9 mouse cellular contexts compared by ENCODE assay signal in genomic region chr4:135079859-135080640, GRCm38 (mm10). TPM values are rescaled to one million over a fixed set of nuclear protein-coding genes. Genes with fewer than 3 reads are reported as not detected.
DNase-seq lines count a peak whose midpoint lies in the region; ATAC-seq and TF ChIP-seq lines count a peak whose summit lies in the region.
"Had no signal": no experiment of that assay in that cellular context is flagged by ENCODE, and none has a peak within 500 bp of the region (broad histone marks: within the 10 kb centered on the region; RNA-seq: fewer than 3 reads in every experiment).

No protein-coding gene starts in this region.

- H3K4me3 ChIP-seq in lung, embryonic 14.5 days (ENCODE audit: low read depth, low read length): no peak overlapping the region
- no peak overlapping the region for H3K4me3 ChIP-seq in forebrain, postnatal 0 days (ENCODE audit: low read depth, low read length)
- H3K4me3 ChIP-seq in gastrocnemius, adult 2 months: no peak overlapping the region
- no peak overlapping the region for H3K4me3 ChIP-seq in intestine, postnatal 0 days (ENCODE audit: low read depth, low read length)

- intact Hi-C loops in gastrocnemius, adult 2 months (cut with DNase I): no loop called here

- H3K4me1 ChIP-seq in lung, embryonic 14.5 days (ENCODE audit: insufficient read depth): no peaks in the 10 kb centered on the region
- H3K4me1 ChIP-seq in forebrain, postnatal 0 days (ENCODE audit: insufficient read depth): no peaks in the 10 kb centered on the region
- no peaks in the 10 kb centered on the region for H3K4me1 ChIP-seq in intestine, postnatal 0 days (replicated peaks; ENCODE audit: control insufficient read depth, insufficient read depth, low read length)

- ATAC-seq in lung, embryonic 14.5 days (ENCODE audit: insufficient read depth): no peak
- ATAC-seq in forebrain, postnatal 0 days: peak; percentile 36; the same call in 1 of the 2 replicates
- ATAC-seq in intestine, postnatal 0 days: no peak

- peak; percentile 36 for DNase-seq in lung, embryonic 14.5 days
- DNase-seq in lung, postnatal 14 days: no peak
- peak; percentile 27 for DNase-seq in MN1 (ENCODE audit: low spot score)
- DNase-seq in forebrain, postnatal 0 days: peak; percentile 13
- peak; percentile 46 for DNase-seq in splenic B cell, adult 2 months (ENCODE audit: low read depth, low spot score)
- no peak for DNase-seq in gastrocnemius, adult 2 months
- DNase-seq in left cerebral cortex, adult 9 months (ENCODE audit: low spot score in 2 of 2): no peak
- DNase-seq: kidney, postnatal 10 days had no signal

- no peak for TF ChIP-seq CTCF in lung, embryonic 14.5 days (IDR thresholded peaks at IDR 0.05; ENCODE audit: low read depth)
- TF ChIP-seq CTCF in forebrain, postnatal 0 days (IDR thresholded peaks at IDR 0.05; ENCODE audit: low read depth): no peak
- no peak for TF ChIP-seq CTCF in gastrocnemius, adult 2 months (IDR thresholded peaks at IDR 0.05)
- no peak for TF ChIP-seq CTCF in intestine, postnatal 0 days (IDR thresholded peaks at IDR 0.05; ENCODE audit: low read depth)

- no peak overlapping the region for H3K4me2 ChIP-seq in lung, embryonic 14.5 days
- H3K4me2 ChIP-seq in forebrain, postnatal 0 days (ENCODE audit: low read depth): no peak overlapping the region
- H3K4me2 ChIP-seq in intestine, postnatal 0 days (replicated peaks; ENCODE audit: low read depth): no peak overlapping the region

- no peak overlapping the region for H3K9ac ChIP-seq in lung, embryonic 14.5 days
- no peak overlapping the region for H3K9ac ChIP-seq in forebrain, postnatal 0 days
- no peak overlapping the region for H3K9ac ChIP-seq in intestine, postnatal 0 days (ENCODE audit: low read depth, low read length)

- no peak overlapping the region for H3K27ac ChIP-seq in lung, embryonic 14.5 days (ENCODE audit: low read depth)
- H3K27ac ChIP-seq in forebrain, postnatal 0 days (ENCODE audit: low read depth, low read length): no peak overlapping the region
- no peak overlapping the region for H3K27ac ChIP-seq in gastrocnemius, adult 2 months
- H3K27ac ChIP-seq in intestine, postnatal 0 days (ENCODE audit: low read depth, low read length): no peak overlapping the region

- no peaks in the 10 kb centered on the region for H3K27me3 ChIP-seq in lung, embryonic 14.5 days (ENCODE audit: insufficient read depth, low read length)
- no peaks in the 10 kb centered on the region for H3K27me3 ChIP-seq in forebrain, postnatal 0 days (ENCODE audit: insufficient read depth, low read length)
- H3K27me3 ChIP-seq in splenic B cell, adult 2 months (ENCODE audit: control insufficient read depth, insufficient read depth, low read length, poor library complexity, severe bottlenecking): no peaks in the 10 kb centered on the region
- H3K27me3 ChIP-seq in intestine, postnatal 0 days (replicated peaks; ENCODE audit: control insufficient read depth, insufficient read depth, low read length): no peaks in the 10 kb centered on the region

- H3K9me3 ChIP-seq in lung, embryonic 14.5 days (ENCODE audit: low read depth, low read length): no peaks in the 10 kb centered on the region
- H3K9me3 ChIP-seq in forebrain, postnatal 0 days (ENCODE audit: low read length): no peaks in the 10 kb centered on the region
- H3K9me3 ChIP-seq in intestine, postnatal 0 days (ENCODE audit: control insufficient read depth): no peaks in the 10 kb centered on the region

- H3K36me3 ChIP-seq in lung, embryonic 14.5 days (ENCODE audit: insufficient read depth): no peaks in the 10 kb centered on the region
- no peaks in the 10 kb centered on the region for H3K36me3 ChIP-seq in forebrain, postnatal 0 days (ENCODE audit: insufficient read depth)
- H3K36me3 ChIP-seq in splenic B cell, adult 2 months (ENCODE audit: control insufficient read depth, insufficient read depth, low read length, poor library complexity, severe bottlenecking): no peaks in the 10 kb centered on the region
- H3K36me3 ChIP-seq in intestine, postnatal 0 days (ENCODE audit: control insufficient read depth, insufficient read depth): no peaks in the 10 kb centered on the region

- WGBS in lung, embryonic 14.5 days: 52% methylated on average over 23 of the region's 23 CpGs
- WGBS in forebrain, postnatal 0 days: 32% methylated on average over 23 of the region's 23 CpGs
- 68% methylated on average over 23 of the region's 23 CpGs for WGBS in intestine, postnatal 0 days

RNA-seq across cellular contexts. Expression of gene Runx3, which starts 40.4 kb away (rescaled TPM):
- 0.04 and 0.16 TPM in 2 replicates for polyA plus RNA-seq in lung, embryonic 14.5 days (2014; fragmentation: Nextera tagmentation; extraction: Ambion mirVana)
- total RNA-seq in forebrain, postnatal 0 days (2014; rRNA removed): not detected in 2 replicates
- not detected in 2 replicates for polyA plus RNA-seq in forebrain, postnatal 0 days (2015; fragmentation: Nextera tagmentation; extraction: Ambion mirVana)
- total RNA-seq in gastrocnemius, adult 2 months (2021): under 1 TPM in 1 of 2 experiments, not detected in 1; 0.17 TPM
- 0.17 and 0.21 TPM in 2 replicates for polyA plus RNA-seq in intestine, postnatal 0 days (2015; fragmentation: Nextera tagmentation; extraction: Ambion mirVana)

Comparison
In these comparisons a context has a peak if more than half of its experiments do, and no peak if none do; other contexts are left out.
1. DNase-seq: peak in lung, embryonic 14.5 days (single experiment), MN1 (single experiment), forebrain, postnatal 0 days (single experiment) and splenic B cell, adult 2 months (single experiment); none in lung, postnatal 14 days (single experiment), gastrocnemius, adult 2 months (single experiment) and left cerebral cortex, adult 9 months (0 of 2).